Mouse (Mus musculus): ENCODE results near the gene Gm9999.
"Not testable (repeated sequence)": the region's sequence is repeated elsewhere in the genome, so short reads cannot be mapped to it uniquely, and the experiment has no call there.

Gene Gm9999

GRCm38 (mm10) chr7:47000644-47000983 is 17.2 kb downstream of the Gm9999 start:
- DNase-seq = no peak

DNA sequence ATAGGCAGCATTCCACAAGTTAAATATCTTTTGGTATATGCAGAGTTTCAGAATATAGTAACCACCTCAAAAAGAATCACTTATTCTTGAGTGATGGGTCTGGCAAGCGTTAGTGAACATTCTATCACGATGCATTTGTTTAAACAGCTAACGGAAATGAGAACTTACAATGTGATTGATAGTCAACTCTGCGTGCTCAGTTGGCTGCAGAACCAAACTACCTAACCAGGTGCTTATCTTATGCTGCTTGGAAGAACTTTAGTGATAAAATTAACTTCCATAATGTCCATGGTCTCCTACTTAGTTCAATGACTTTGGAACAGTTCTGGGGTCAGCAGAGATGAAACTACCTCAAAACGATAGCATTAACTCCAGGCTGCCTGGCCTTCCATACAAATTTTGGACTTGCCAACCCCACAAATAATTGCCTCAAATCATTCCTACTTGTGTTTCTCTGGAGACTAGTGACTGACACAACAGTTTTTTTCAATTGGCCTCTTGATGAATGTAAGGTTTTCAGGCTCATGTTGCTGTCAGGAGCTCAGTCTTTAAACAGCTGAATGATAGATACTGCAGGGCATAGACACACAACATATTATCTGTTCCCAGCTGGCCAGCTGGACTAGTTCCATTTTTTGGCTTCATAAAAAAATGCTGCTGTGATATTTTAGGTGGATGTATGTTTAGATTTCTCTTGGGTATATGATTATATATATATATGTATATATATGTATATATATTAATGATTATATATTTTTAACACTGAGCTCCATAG is 17.9 kb downstream of the Gm9999 start:
- no peak for DNase-seq

- no peak for DNase-seq
These were observed 18.5 kb downstream of the Gm9999 start for GRCm38 (mm10) chr7:47001900-47002275.

DNA sequence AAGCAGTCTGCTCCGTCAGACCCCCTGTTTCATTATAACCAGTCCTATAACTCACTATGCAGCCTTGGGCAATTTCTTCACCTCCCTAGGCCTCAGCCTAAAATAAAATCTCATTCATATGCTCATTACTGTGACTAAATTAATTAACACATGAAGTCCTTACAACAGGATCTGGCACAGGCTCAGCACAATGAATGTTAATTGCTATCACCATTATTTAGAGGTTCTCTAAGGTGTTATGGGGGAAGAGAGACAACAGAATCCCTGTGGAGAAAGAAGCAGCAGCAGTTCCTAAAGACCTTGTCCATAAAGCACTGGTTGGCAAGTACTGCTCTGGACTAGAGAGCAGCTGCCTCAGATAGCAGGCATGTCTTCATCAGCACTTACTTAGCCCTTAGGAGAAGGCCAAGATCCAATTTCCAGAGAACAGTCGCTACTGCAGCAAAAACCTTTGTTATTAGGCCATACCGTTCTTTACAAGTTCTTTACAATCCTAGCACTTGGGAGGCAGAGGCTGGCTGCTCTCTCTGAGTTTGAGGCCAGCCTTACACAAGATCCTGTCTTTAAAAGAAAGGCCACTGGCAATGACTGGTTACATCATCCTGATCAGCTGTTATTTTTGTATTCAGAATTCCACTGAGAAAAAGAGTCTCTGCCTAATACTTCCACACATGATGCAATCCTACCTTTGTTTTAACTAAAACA is 20.2 kb downstream of the Gm9999 start:
- no peak for DNase-seq

DNA sequence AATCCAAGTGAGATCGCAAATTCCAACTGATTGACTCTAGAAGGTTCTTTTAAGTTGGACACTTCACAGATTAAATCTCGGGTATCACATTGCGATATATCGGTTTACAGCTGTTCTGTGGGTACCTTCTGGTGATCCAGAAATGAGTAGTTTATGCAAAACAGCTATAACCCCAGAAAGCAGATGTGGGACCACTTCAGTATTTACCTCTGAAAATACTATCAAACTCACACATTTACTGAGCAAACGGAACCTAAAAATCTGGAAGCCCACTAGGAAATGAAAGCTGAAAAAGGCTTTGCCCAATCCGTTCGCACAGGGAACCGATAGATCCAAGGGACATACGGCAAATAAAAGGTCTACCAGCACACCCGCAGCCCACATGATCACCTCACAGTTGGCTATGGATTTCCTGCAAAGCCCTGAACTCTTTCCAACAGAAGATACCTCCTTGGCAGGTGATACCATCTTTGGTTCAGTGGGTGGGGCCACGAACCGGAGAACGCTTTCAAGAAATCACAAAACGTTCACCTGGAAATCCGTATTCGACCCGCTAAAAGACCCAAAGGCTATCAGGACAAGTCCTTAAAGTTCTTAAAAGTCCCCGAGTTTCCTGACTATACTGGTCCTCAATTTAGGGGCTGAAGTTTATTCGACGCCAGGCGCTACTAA is 23.9 kb downstream of the Gm9999 start:
- peak; percentile 41 to 43 for DNase-seq

DNA sequence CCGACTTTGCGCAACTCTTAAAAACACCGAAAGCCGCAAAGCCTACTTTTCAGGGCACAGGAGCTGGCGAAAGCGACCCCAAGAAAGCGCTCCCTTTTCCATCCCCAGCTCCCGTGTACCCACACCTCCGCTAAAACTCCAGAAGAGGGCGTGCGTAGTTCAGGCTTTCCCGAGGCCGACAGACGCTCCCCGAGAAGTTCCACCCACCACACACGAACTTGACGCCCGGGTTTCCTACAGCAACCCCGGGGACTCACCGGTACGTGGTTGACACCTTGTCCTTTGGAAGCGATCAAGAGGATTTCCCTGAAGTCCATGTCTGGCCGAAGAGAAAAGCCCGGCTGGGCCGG is 24.4 kb downstream of the Gm9999 start:
- DNase-seq = no peak

DNA sequence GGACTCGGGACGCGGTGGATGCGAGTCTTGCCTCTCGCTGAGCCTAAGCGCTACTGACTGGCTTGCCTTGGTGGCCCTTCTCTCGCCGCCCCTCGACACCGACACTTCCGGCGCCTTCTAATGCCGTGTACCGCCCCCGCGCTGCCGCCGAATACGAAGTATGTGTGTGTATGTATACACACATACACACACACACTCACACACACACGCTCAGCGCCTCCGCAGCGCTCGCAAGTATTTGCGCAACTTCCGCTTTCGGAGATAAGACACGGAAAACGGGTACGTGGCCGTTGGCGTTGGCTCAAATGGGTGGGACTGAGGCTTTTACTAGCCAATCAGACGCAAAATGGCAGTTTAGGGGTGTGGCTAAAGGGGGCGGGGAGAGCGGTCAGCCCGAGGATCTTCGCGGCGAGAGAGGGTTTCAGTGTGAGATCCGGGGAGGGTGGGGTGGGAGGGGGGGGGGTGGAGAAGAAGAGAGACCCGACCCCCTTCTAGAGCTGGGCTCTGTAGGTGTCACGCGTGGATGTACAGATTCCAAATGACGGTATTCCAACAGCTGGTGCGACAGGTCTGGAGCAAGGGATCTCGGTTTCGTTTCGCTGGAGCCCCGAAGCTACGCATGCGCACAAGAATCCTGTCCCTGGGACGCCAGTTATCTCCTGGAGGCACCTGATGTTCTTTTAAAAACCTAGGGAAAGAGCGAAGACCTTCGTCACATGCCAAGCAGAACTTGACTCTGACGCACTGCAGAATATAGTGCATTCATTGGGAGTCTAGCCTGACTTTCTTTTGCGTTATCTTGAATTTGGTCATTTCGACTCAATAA is 25.0 kb downstream of the Gm9999 start, which contains the start of gene Spty2d1:
Gene Spty2d1 (minus strand): TSS at position 244 of the 826 bp plus-strand sequence.
- peak; percentile 99 for DNase-seq

DNA sequence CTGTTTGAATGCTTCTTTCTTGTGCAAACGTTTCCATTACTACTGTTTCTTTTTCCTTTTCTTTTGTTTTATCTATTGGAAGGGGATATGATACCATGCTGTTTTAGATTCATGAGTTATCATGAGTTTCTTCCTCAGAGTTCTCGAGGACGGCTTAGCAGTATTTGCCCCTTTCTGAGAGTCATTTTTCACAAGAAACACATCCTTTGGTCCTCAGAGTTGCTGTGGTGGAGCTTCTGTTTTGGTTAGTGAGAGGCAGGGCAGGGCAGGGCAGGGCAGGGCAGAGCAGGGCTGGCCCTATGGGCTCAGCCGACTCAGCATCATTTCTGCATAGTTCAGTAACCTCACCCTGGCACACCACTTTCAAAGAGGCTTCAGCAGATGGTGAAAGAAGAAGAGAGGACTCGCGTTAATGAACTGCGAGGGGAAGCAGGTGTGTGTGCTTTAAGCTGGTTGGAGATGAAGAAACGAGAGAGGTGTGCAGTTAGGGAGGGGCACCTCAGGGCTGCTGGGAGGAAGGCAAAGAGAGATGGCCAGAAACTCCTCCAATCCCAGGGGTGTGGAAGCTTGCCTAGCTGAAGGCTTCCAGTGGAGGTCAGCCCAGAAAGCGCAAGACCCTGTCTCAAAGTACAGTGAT is 29.9 kb downstream of the Gm9999 start:
- DNase-seq = peak; percentile 30 to 31

- peak; percentile 42 to 56 for DNase-seq
These were observed 31.4 kb downstream of the Gm9999 start for GRCm38 (mm10) chr7:47014564-47015389.

DNA sequence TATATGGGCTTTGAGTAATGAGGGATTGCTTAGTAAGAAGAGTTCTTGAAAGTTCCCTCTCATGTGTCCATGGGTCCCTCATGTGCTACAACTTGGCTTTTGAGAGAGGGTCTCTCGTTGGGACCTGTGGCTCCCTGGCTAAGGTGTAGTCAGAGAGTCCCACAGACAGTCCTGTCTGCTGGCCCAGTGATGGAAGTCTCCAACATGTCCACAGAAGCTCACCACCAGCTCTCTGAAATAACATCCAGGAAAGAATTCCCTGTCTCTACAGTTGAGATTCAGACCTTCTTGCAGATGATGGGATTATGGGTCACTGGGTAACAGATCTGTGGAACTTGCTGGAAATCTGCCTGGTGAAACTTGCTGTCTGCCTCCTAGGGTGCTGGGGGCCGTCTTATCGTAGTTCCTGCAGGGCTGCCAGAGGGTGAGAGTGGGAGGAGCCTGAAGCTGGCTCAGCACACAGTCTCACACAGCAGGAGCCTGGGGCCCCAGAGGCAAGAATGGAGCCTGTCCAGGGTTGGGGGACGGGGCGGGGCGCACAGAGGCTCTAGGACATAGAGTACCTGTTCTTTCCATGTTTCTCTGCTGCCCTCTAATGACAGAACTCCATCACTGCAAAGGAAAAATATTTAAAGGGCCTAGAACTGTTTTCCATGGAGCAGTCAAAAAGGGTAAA is 32.1 kb downstream of the Gm9999 start:
- DNase-seq = peak; percentile 66 to 69

DNA sequence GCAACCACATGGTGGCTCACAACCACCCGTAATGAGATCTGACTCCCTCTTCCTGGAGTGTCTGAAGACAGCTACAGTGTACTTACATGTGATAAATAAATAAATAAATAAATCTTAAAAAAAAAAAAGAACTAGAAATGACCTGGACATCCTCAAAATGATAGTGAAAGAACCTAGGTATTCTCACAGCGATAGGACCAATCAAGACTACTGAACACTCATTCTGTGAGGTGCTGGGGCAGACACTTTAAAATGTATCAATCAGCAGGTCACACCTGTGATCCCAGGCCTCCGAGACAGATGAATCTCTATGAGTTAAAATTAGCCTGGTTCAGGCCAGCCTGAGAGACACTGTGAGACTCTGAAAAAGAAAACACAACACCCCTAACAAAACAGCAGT is 33.2 kb downstream of the Gm9999 start:
- no peak for DNase-seq

GRCm38 (mm10) chr7:47017146-47017545 is 33.8 kb downstream of the Gm9999 start:
- no peak for DNase-seq

GRCm38 (mm10) chr7:47019641-47020040 is 36.3 kb downstream of the Gm9999 start:
- no peak for DNase-seq

GRCm38 (mm10) chr7:47020956-47021355 is 37.6 kb downstream of the Gm9999 start:
- no peak for DNase-seq

- peak; percentile 80 to 85 for DNase-seq
These were observed 39.1 kb downstream of the Gm9999 start for GRCm38 (mm10) chr7:47022482-47022881.

GRCm38 (mm10) chr7:47023530-47023929 is 40.1 kb downstream of the Gm9999 start:
- peak; percentile 93 to 94 for DNase-seq

- DNase-seq = no peak
These were observed 41.1 kb downstream of the Gm9999 start for GRCm38 (mm10) chr7:47024454-47024853.

GRCm38 (mm10) chr7:47025429-47025828 is 42.0 kb downstream of the Gm9999 start:
- no peak for DNase-seq

- not testable (repeated sequence) for DNase-seq
These were observed 43.5 kb downstream of the Gm9999 start for GRCm38 (mm10) chr7:47026899-47027298.

- DNase-seq = no peak
These were observed 44.1 kb downstream of the Gm9999 start for GRCm38 (mm10) chr7:47027520-47027919.

All from B cell, adult 2 months (primary cell).